Mouse (Mus musculus): ENCODE data around the gene Slc31a2.
"Not testable (repeated sequence)": the region's sequence is repeated elsewhere in the genome, so short reads cannot be mapped to it uniquely, and the experiment has no call there.

Slc31a2 gene

DNA sequence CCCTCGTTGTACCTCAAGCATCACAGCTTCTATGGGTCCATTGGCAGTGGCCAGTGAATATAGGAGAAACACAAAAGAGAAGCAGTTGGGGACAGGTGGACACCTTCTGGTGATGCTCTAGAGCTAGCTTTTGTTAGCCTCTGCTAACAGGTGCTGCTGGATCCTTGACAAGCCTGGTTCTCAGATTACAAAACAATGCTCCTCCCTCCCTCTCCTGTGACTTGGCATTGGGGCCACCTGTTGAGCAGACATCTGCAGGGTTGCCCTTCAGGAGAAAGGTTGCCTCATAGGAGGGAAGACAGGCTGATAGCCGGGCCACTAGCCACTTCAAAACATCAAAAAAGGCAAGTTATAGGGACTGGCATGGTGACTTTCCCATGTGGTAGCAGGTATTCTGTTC lies at the start of gene Slc31a2:
Slc31a2 (plus strand) TSS at position 287 of the 400 bp plus-strand sequence.
- DNase-seq, result no peak

DNA sequence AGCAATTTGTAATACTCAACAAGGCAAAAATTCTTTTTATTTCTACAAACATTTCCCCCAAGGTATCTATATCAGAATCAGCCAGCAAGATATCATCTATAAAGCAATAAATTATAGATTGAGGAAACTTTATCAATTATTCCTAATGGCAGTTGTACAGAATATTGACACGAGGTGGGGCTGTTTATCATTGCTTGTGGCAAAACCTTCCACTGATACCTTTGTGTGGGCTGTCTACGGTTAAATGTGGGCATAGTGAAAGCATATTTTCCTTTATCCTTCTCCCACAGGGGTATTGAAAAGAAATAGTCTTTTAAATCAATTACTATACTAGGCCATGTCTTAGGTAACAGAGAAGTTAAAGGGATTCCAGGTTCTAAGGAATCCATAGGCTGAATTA lies 48.9 kb upstream of the Slc31a2 start:
- DNase-seq, result no peak

GRCm38 (mm10) chr4:62228391-62228790 lies 34.0 kb upstream of the Slc31a2 start:
- peak in 1 of 2 experiments; percentile 48 for DNase-seq

GRCm38 (mm10) chr4:62229448-62229847 lies 32.9 kb upstream of the Slc31a2 start:
- peak in 1 of 2 experiments; percentile 12 for DNase-seq

- no peak for DNase-seq
Measured at GRCm38 (mm10) chr4:62230153-62230552, 32.2 kb upstream of the Slc31a2 start.

DNA sequence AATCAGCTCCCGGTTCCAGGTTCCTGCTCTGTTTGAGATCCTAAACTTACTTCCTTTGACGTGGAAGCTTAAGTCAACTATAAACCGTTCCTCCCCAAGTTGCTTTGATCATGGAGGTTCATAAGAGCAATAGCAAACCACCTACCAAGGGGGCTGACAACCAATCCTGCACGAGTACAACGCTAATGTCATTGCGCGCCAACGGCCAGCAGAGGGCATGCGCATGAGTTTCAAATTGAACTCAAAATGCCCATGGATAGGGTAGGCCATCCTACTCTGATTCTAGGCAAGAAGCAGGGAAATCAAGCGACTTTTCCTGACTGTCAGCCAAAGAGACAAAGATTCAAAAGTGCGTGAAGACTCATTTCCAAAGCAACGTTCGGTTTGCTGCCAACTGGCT lies 31.6 kb upstream of the Slc31a2 start, which contains the start of gene Zfp37:
Zfp37 (minus strand) TSS at position 279 of the 400 bp plus-strand sequence.
- peak in 1 of 2 experiments; percentile 12 for DNase-seq

DNA sequence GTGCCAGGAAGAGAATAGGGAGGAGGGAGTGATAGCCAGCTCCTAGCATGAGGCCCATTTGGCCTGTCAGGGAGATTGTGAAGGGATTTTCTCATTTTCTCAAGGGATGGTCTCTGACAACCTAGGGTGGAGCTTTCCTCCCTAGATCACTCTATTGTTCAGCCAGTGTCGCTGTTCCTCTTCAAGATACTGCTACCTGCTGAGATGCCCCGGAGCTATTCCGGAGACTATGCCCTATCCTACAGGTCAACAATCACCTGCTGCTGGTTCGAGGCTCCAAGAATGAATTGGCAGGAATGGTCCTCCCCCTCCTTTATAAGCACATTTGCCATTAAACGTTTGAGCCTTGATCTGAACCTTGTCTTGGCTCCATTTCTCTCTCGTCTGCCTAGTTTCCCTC lies 21.8 kb upstream of the Slc31a2 start:
- no peak for DNase-seq

DNA sequence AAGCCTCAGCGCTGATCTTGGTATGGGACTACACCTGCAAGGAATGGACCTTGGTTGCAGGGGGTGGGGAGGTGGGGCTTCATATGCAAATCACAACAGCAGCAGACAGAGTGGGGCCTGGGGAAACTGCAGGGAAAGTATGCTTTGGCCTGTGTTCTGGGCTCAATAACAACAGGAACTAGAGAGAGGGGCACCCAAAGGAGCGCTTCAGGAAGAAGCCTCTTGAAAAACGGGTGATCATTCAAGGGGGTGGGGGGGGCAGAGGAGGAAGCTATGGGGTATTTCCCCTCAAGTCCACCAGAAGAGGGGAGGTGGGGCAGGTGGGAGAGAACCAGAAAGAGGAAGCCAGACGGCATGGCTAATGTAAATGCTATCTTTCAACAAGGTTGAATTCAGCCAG lies 14.0 kb upstream of the Slc31a2 start:
- peak; percentile 24 to 27 for DNase-seq

DNA sequence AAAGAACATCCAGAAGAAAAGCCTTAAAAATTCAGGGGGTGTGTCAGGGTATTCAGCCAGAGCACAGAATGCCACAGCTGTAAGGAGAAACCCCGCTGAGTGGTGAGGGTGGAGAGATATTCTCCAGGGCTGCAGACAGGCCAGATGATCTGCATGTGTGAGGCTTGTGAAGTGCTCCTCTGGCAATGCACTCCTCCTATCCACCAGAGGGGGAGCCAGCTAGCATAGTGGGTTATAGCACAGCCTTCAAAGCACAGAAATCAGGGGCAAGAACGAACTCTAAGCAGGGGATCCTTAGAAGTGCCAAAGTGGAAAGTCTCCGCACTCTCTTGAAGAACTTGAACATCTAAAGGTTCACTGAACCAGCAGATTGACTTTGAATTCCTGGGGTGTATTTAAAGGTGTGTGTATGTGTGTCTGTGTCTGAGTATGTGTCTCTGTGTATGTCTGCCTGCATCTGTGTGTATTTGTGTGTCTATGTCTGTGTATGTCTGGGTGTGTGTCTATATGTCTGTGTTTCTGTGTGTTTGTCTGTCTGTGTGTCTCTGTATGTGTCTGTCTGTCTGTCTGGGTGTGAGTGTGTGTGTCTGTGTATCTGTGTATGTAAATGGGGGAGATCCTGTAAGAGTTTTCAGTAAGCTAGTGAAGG lies 11.3 kb upstream of the Slc31a2 start:
- DNase-seq, result no peak

DNA sequence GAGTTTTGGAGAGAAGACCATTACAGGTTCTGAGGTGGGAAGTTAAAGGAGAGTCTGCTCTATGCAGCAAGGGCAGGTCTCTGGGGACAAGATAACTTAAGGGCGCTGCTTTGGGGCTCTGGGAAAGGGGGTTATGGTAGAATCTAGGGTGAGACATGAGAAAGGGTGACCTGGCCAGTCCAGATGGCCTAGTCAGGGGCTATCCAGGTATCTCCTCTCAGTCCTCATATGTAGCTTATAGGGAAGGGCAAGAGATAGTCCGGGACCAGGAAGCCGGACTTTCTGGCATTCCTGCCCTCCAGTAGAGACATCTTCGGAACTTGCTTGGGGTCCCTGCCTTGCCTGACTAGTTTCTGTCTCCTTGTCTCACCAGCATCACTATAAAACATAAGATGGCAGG lies 10.6 kb upstream of the Slc31a2 start:
- DNase-seq, result no peak

GRCm38 (mm10) chr4:62254551-62254950 lies 7.8 kb upstream of the Slc31a2 start:
- no peak for DNase-seq

DNA sequence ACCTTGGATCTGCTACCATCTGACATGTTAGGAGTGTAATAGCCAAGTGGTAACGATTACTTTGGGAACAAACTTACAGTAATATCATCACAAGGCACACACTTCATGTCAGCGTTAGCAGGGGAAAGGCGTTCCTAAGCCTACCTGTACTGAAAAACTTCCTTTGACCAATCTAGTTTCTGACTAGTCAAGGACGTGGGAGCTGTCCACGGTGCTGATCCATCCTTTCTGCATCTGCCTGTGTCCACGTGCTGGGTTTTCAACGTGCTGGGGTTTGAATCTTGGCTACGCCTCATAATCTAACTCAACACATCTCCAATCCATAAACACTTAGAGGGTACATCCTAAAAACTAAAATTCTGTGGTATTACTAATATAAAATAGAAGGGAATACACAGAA lies 5.4 kb upstream of the Slc31a2 start:
- peak in 1 of 2 experiments; percentile 22 for DNase-seq

DNA sequence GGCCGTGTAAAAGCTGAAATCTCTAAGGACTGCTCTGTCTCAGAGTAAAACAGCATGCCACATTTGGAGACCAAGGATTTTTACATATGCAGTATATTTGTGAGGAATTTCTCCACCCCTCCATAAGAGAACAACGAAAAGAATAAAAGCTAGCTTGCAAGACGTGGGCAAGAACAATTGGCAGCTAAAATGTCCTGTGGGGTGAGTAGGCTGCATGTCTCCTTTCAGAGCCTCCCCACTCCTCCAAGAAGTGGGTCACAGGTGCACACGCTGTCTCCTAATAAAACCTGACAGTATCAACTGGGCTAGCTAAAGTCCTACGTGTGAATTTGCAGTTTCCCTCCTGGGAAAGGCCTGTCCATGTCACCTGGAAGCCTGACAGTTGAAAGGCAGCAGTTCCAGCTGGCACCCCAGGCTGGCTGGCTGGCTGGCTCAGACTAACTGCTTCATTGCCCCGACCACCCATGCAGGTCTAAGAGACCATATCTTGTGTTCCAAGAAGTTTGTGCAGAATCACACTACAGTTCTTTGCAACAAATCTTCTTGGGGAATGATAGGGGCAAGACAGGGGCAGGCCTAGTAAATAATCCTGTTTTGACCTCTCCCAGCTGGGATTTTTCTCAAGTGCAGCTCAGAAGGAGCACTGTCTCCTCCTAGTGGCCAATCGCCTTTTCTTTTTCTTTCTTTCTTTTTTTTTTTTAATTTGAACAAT lies 927 bp downstream of the Slc31a2 start:
- no peak for DNase-seq

GRCm38 (mm10) chr4:62265154-62265836 lies 2.9 kb downstream of the Slc31a2 start:
- no peak for DNase-seq

DNA sequence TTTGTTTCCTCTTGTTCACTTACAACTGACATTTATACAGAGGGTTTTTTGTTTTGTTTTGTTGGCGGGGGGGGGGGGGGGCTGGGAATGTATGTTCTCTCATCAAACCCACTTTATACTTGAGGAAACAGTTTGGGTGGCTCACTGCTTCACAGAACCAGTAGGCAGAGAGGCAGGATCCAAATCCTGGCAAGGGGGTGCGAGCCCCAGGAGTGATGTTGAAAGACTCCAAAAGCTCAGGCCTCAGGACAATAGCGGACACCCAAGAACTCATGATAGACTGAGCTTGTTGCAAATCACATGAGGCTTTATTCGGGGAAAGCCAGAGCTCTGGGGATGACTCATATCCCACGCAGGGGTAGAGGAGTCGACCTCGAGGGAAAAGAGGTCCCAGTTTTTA lies 3.7 kb downstream of the Slc31a2 start:
- not testable (repeated sequence) for DNase-seq

DNA sequence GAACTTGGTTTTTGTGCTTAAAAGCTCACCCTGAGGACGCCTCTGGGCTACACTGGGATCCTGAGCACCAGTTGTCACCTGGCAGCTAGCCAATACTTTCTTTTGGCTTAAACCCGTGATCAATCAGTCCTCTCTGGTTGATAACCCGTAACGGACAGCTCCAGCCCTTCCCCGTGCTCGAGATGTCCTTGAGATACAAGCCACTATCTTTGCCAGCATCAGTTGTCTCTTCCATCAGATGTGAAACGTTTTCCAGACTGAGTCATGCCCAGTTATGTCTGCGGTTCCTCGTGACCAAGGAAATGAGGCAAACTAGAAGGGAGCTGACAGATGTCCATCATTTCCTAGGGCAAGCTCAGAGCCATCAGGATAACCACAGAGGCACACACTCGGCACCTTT lies 4.7 kb downstream of the Slc31a2 start:
- no peak for DNase-seq

GRCm38 (mm10) chr4:62272696-62273095 lies 10.3 kb downstream of the Slc31a2 start:
- DNase-seq, result no peak

DNA sequence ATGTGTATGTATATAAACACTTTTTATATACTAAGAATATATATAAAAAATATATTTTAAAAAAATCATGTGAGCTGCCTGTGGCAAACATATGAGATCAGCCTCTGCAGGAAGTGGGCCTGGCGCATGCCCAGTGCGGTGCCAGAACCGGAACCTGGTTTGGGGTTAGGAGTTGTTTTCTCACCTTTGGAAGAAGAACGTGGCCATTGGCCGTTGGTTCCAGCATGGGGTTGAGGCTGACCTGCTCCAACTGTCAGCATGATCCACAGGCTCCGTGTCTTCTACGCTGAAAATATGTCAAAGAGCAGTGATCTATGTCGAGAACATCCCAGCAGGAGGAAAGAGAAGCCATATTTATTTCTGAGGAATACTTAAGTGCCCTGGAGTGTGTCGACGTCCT lies 11.6 kb downstream of the Slc31a2 start:
- no peak for DNase-seq

GRCm38 (mm10) chr4:62274841-62275536 lies 12.6 kb downstream of the Slc31a2 start:
- DNase-seq, result no peak

DNA sequence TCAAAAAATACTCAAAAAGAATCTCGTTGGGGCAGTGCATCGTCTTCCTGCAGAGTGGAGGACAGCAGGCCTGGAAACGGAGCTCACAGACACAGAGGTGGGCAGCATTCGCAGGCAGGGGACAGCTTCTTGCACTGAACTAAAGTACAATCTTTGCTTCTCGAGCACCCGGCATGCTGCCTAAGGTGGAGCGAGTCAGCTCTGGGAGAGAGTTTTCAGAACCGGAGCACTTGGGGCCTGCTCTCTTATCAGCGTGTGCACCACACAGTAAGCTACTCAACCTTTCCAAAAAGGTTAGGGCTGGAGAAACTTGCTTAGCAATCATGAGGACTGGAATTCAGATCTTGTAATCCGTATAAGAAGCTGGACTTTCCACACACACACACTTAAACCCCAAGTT lies 14.3 kb downstream of the Slc31a2 start:
- DNase-seq, result peak in 1 of 2 experiments; percentile 0

DNA sequence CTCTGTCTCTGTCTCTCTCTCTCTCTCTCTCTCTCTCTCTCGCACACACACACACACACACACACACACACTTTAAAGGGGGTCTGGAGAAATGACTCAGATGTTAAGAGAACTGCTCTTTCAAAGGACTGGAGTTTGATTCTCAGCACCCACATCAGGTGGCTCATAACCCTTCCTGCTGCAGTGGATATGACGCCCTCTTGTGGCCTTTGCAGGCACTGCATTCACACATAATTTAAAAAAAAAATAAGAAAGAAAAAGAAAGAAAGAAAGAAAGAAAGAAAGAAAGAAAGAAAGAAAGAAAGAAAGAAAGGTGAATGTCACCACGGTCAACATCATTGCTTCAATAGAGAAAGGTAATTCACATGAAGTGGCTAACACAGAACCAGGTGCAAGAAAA lies 14.9 kb downstream of the Slc31a2 start:
- DNase-seq, result no peak

DNA sequence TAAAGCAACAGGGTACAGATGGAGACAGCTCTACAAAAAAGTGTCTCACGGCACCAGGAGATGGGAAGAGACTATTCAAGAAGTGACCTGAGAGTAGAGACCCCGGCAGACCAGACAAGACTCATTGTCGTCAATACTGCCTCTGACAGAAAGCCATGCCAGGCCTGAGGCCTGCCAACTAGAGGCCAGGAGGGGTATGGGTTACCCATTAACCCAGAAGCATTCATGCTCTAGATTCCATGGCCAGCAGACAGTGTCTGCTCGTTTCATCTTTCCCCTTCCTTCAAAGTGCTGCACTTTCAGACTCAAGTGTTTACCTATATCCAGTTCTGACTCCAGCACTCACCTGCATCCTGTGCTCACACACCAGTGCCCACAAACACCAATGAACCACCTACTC lies 15.7 kb downstream of the Slc31a2 start:
- no peak for DNase-seq

DNA sequence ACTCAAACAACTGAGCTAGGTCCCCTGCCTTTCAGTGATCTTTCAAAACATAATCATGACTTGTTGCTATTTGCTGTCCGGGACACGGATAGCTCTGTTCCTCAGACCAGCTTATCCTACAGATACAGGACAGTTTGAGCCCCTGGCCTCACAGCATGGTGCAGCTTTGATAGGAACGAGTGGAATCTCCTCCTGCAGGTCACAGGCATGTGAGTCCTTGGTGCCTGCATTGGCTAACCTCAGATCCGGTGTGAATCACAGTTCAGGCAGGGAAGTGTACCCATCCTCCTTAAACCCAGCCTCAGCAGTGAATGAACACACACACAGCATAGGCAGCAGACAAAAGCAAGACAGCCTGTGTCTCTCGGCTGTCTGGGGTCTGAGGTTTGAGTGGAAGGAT lies 19.0 kb downstream of the Slc31a2 start:
- no peak for DNase-seq
